Mouse (Mus musculus) lung, adult 2 months (tissue): Measurements from ENCODE around the gene Pcif1. TPM values are rescaled to one million over a fixed set of nuclear protein-coding genes. Genes with fewer than 3 reads are reported as not detected.

Experiments
- DNase-seq: peaks from one replicate; pipeline ENCODE4 v3.0.0; 2022
- H3K4me1 ChIP-seq: fragments of 200-500 bp; 2 replicates; pipeline ENCODE4 v1.6.1; 2011; ENCODE audit warnings: low read length; ENCODE audit not compliant: control insufficient read depth, insufficient read depth
- H3K4me3 ChIP-seq: fragments of 200-500 bp; replicated peaks from 2 replicates; pipeline ENCODE3; 2011; ENCODE audit warnings: low read depth, mild to moderate bottlenecking, control low read depth, low read length; ENCODE audit errors: extremely low read depth
- CTCF ChIP-seq: fragments of 200-500 bp; IDR thresholded peaks from 2 replicates; pipeline ENCODE4 v1.5.1; 2011; ENCODE audit warnings: mild to moderate bottlenecking, low read length, control low read depth; ENCODE audit not compliant: insufficient read depth
- POLR2A ChIP-seq: fragments of 200-500 bp; IDR thresholded peaks from 2 replicates; pipeline ENCODE4 v1.6.1; 2011; ENCODE audit warnings: low read depth, mild to moderate bottlenecking, control low read depth, low read length, borderline replicate concordance; ENCODE audit errors: extremely low read depth
- WGBS: fragments of 180-500 bp; shearing (Covaris S2); methylation state at CpG from one replicate; pipeline ENCODE4 v1.1.7; 2018; 5-methylcytosine and 5-hydroxymethylcytosine counted together
- polyA plus RNA-seq: library from polyadenylated mRNA; depleted of rRNA; stranded (reverse); fragments of >200 nt; gene quantifications from 2 replicates; pipeline ENCODE4 v1.2.3, GENCODE M21; 2012

Pcif1 gene
- polyA plus RNA-seq, 1 experiment: 44.3 TPM

GRCm38 (mm10) chr2:164903496-164903895 lies 24.4 kb downstream of the Pcif1 start:
- H3K4me3 ChIP-seq: no peak overlapping the region
- H3K4me1 ChIP-seq: no peaks in the 10 kb centered on the region
- TF ChIP-seq POLR2A (no peak), CTCF (no peak)
- DNase-seq: no peak
- WGBS: 44% methylated on average over 1 of the region's 1 CpGs

GRCm38 (mm10) chr2:164906071-164906470 lies 27.0 kb downstream of the Pcif1 start:
- no peak for DNase-seq
- TF ChIP-seq CTCF (0 out of 2 replicates have a peak, but pooled peaks have one; percentile 10), POLR2A (no peak)
- Histone ChIP-seq H3K4me1 (peaks cover 4% of the 10 kb centered on the region; the same call in 1 of the 2 replicates), H3K4me3 (no peak overlapping the region)
- 99% methylated on average over 4 of the region's 4 CpGs for WGBS

DNA sequence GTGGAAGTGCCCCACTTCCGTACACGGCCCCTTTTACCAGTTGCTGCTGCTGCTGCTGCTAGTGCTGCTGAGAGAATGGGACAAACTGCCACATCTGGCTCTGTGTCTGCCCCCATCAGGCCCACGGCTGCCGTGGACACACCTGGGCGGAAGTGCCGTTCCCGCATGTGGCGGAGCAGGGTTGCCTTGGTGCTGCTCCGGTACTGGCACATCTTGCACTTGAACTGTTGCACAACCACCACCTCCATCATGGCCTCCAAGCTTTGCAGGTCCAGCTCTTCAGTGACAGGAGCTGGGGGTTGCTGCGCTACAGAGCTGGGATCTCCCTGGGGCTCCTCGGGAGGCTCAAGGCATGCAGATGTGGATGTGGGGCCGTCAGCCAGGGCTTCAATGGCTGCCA lies 28.4 kb downstream of the Pcif1 start:
- DNase-seq: no peak
- TF ChIP-seq CTCF (no peak), POLR2A (no peak)
- H3K4me3 ChIP-seq: no peak overlapping the region
- 97% methylated on average over 12 of the region's 12 CpGs for WGBS
- H3K4me1 ChIP-seq: peaks cover 8% of the 10 kb centered on the region

DNA sequence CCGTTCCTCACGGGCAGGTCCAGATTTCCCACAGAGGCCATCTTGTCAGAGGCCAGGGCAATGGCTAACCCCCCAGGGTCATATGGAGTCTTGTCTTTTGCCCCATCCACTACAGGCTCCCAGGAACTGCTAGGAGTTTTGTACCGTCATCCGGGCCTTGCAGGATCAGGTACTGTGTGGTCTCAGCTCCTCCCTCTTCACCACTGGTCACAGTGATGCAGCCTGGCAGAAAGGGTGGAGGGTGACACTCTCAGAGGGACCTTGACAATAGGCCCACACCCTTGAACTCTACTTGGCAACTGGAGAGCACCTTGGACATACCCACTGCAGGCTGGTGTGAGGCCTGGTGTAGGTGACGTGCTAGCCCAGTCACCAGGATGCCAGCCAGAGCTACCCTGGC lies 28.9 kb downstream of the Pcif1 start:
- no peak overlapping the region for H3K4me3 ChIP-seq
- no peak for TF ChIP-seq POLR2A
- no peak for TF ChIP-seq CTCF
- H3K4me1 ChIP-seq: peaks cover 8% of the 10 kb centered on the region
- WGBS: 96% methylated on average over 5 of the region's 5 CpGs
- no peak for DNase-seq

- no peak overlapping the region for H3K4me3 ChIP-seq
- TF ChIP-seq CTCF: no peak
- no peak for TF ChIP-seq POLR2A
- no peak for DNase-seq
- 97% methylated on average over 3 of the region's 3 CpGs for WGBS
- H3K4me1 ChIP-seq: peaks cover 13% of the 10 kb centered on the region
Measured at GRCm38 (mm10) chr2:164909100-164909499, 30.0 kb downstream of the Pcif1 start.

GRCm38 (mm10) chr2:164909542-164909941 lies 30.4 kb downstream of the Pcif1 start:
- Histone ChIP-seq H3K4me1 (peaks cover 13% of the 10 kb centered on the region), H3K4me3 (no peak overlapping the region)
- no peak for DNase-seq
- TF ChIP-seq POLR2A (no peak), CTCF (peak; percentile 59; the same call in 1 of the 2 replicates)
- 77% methylated on average over 1 of the region's 1 CpGs for WGBS

DNA sequence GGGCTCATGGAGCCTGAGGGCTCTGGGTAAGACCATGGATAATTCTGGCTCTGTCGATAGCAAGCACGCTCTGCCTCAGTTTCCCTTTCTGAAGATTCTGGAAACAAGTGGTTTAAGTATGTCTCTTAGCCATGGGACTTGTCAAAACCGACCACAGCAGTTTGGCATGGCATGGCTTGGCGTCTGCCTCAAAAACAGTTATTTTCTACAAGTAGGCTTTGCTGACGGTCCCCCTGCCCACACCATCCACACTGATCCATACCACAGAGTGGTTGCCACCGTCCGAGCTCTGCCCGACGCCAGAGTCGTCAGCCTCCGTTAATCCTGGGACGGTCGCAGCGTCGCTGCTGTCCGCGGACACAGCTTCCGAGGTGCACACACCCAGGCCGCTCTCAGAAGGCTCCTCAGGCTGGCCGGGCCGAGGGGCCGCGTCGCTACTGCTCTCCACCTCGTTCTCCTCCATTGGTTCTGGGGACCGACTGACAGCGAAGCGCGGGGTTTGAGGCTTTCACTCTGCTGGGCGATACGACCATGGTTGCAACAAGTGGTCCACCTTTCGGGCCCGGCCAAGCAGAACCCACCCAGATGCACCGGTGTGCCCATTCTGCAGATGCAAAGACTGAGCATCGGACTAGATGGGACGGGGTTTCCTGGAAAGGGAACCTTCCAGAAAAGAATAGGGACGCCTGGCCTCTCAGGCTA lies 31.4 kb downstream of the Pcif1 start:
- TF ChIP-seq POLR2A (no peak), CTCF (no peak)
- Histone ChIP-seq H3K4me3 (peak overlapping the region; percentile 74), H3K4me1 (peaks cover 13% of the 10 kb centered on the region)
- DNase-seq: no peak
- 3% methylated on average over 37 of the region's 37 CpGs for WGBS

DNA sequence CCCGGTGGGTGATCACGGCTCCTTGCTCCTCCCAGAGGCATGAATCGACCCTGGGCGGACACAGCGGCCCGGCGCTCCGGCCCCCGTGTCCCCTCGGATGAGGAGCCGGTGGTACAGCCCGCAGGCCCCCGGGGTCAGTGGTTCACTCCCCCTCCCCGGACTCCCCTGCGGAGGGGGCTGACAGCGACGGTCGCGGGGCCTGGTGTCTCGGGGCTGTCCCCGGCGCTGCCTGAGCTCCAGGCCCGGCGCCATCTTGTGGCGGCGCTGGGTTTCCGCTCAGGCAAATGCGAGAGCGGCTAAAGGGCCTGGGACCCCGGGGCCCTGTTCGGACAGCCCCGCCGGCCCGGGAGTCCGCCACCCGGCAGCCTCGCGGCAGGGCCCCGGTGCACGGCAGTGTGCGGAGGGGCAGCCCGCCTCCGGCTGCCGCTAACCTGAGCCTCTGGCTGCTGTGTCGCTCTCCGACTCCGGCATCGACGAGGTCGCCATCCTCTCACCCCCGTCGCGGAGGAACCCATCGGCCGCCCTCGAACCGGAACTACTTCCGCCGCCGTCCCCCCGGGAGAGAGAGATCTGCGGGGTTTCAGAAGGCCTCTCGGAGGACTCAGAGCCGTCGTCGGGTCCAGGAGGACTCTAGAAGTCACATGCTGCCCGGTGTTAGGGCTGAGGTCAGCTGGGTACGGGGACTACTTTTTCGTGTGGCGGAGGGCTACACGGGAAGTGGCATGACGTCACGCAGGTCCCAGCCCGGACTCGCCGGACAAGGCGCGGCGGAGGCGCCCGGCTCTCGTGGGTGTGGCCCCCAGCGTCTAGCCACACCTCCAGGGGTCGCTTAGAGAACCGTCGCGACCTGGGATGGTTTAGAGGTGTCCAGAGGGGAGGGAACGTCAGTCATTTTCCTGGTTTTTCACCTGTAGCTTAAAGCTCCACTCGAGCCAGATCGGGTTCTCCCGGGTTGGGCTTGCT lies 32.3 kb downstream of the Pcif1 start, which contains the start of gene Zfp335:
TSS of gene Zfp335 (minus strand) at position 672 of the 963 bp plus-strand sequence.
- peak; percentile 96 for DNase-seq
- Histone ChIP-seq H3K4me3 (peak within 1 kb of the TSS; percentile 74), H3K4me1 (peaks cover 13% of the 10 kb centered on the region)
- TF ChIP-seq CTCF: no peak
- peak; percentile 70; the same call in 1 of the 2 replicates for TF ChIP-seq POLR2A
- WGBS: under 1% methylated on average over 90 of the region's 91 CpGs

DNA sequence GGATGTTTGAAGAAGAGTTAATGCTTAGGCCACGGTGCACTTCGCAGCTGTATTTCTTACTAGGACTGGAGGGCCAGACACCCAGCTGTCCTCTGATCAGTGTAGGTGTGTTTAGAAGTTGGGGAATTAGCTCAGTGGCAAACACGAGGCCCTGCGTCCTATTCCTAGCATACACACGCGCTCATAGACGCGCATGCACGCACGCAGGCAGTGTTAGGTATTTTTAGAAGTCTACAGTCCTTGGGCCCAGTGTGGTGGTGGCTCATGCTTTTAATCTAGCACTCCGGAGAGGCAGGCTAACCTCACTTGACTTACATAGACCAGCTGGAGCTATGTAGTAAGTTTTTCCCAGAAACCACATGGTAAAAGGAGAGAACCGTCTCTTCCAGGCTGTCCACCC lies 33.0 kb downstream of the Pcif1 start:
- no peak for TF ChIP-seq CTCF
- TF ChIP-seq POLR2A: no peak; the same call in 1 of the 2 replicates

More for the DNA sequence above, 33.0 kb downstream of the Pcif1 start:
- H3K4me3 ChIP-seq: peak overlapping the region; percentile 74
- H3K4me1 ChIP-seq: peaks cover 13% of the 10 kb centered on the region
- DNase-seq: no peak
- WGBS: 4% methylated on average over 12 of the region's 12 CpGs
